Mouse (Mus musculus) adipocyte (in vitro differentiated cells): Measurements from ENCODE around the gene Olfr788.

ENCODE experiments used
- DNase-seq: peaks from one replicate; pipeline ENCODE4 v3.0.0-alpha.2; 2016; ENCODE audit warnings: low spot score

Gene Olfr788

GRCm38 (mm10) chr10:129470698-129471097, at the start of gene Olfr788:
Olfr788 (plus strand) TSS chr10:129470998.
- DNase-seq, result no peak

GRCm38 (mm10) chr10:129427006-129427405, 43.8 kb upstream of the Olfr788 start, which contains the start of gene Olfr786:
Olfr786 (plus strand) TSS chr10:129427306.
- DNase-seq, result no peak

- DNase-seq, result no peak
These were observed 9.2 kb upstream of the Olfr788 start, which contains the start of gene Olfr787 for GRCm38 (mm10) chr10:129461562-129461961. Olfr787 (plus strand) TSS chr10:129461862.

GRCm38 (mm10) chr10:129473256-129473655, 2.5 kb downstream of the Olfr788 start:
- DNase-seq, result no peak

- no peak for DNase-seq
These were observed 2.9 kb downstream of the Olfr788 start for GRCm38 (mm10) chr10:129473723-129474122.

GRCm38 (mm10) chr10:129484452-129484851, 13.7 kb downstream of the Olfr788 start, which contains the start of gene Olfr789:
Olfr789 (plus strand) TSS chr10:129484752.
- DNase-seq, result no peak

- no peak for DNase-seq
These were observed 19.3 kb downstream of the Olfr788 start for GRCm38 (mm10) chr10:129490101-129490500.

GRCm38 (mm10) chr10:129498192-129498591, 27.4 kb downstream of the Olfr788 start, which contains the start of gene Olfr790:
Olfr790 (plus strand) TSS chr10:129498492.
- no peak for DNase-seq

- no peak for DNase-seq
These were observed 50.7 kb downstream of the Olfr788 start, which contains the start of gene Olfr791 for GRCm38 (mm10) chr10:129521492-129521891. Olfr791 (plus strand) TSS chr10:129521792.
